Mouse (Mus musculus) limb, embryonic 14.5 days (tissue): Measurements from ENCODE around the gene Gm20503. TPM values are rescaled to one million over a fixed set of nuclear protein-coding genes. Genes with fewer than 3 reads are reported as not detected.

Experiments used
- ATAC-seq: fragments of 200-750 bp; cut with Nextera tagmentation; 2 replicates; pipeline ENCODE4 v1.8.0; 2017; ENCODE audit warnings: low read depth, moderate number of reproducible peaks, moderate TSS enrichment; ENCODE audit not compliant: low FRiP score
- DNase-seq: peaks from one replicate; pipeline ENCODE4 v3.0.0-alpha.2; 2015; ENCODE audit warnings: low spot score
- H3K27ac ChIP-seq: fragments of 300-500 bp; sonication (generic); replicated peaks from 2 replicates; pipeline ENCODE4 v1.5.1; 2014; ENCODE audit warnings: low read depth, mild to moderate bottlenecking, low read length, moderate library complexity, mixed read lengths
- H3K27me3 ChIP-seq: fragments of 300-500 bp; sonication (generic); 2 replicates; pipeline ENCODE4 v1.6.1; 2014; ENCODE audit warnings: low read length, mixed read lengths; ENCODE audit not compliant: control insufficient read depth, insufficient read depth
- H3K36me3 ChIP-seq: fragments of 300-500 bp; sonication (generic); 2 replicates; pipeline ENCODE4 v1.6.1; 2014; ENCODE audit warnings: mild to moderate bottlenecking, low read length, moderate library complexity, mixed read lengths; ENCODE audit not compliant: control insufficient read depth, insufficient read depth
- H3K4me1 ChIP-seq: fragments of 300-500 bp; sonication (generic); 2 replicates; pipeline ENCODE4 v1.6.1; 2014; ENCODE audit warnings: antibody characterized with exemption, low read length, mixed read lengths; ENCODE audit not compliant: control insufficient read depth, insufficient read depth
- H3K4me2 ChIP-seq: fragments of 300-500 bp; sonication (generic); replicated peaks from 2 replicates; pipeline ENCODE4 v1.6.1; 2014; ENCODE audit warnings: low read depth, mild to moderate bottlenecking, low read length, moderate library complexity; ENCODE audit not compliant: severe bottlenecking
- H3K4me3 ChIP-seq: fragments of 300-500 bp; sonication (generic); replicated peaks from 2 replicates; pipeline ENCODE4 v1.5.1; 2014; ENCODE audit warnings: low read length
- H3K9ac ChIP-seq: fragments of 300-500 bp; sonication (generic); 2 replicates; pipeline ENCODE4 v1.6.1; 2014; ENCODE audit warnings: mild to moderate bottlenecking, low read depth, low read length, moderate library complexity; ENCODE audit not compliant: severe bottlenecking
- H3K9me3 ChIP-seq: fragments of 300-500 bp; sonication (generic); 2 replicates; pipeline ENCODE4 v1.6.1; 2016; ENCODE audit warnings: low read length; ENCODE audit not compliant: control insufficient read depth
- POLR2A ChIP-seq: fragments of 200-500 bp; IDR thresholded peaks from 2 replicates; pipeline ENCODE4 v1.8.0; 2012; ENCODE audit warnings: inconsistent platforms, mild to moderate bottlenecking, moderate library complexity, borderline replicate concordance; ENCODE audit not compliant: insufficient read depth, insufficient read length; ENCODE audit errors: extremely low read depth
- WGBS: fragments of 180-500 bp; shearing (Covaris S2); extraction: QIAGEN DNeasy Blood & Tissue Kit; methylation state at CpG from one replicate; pipeline ENCODE4 v1.1.7; 2014; 5-methylcytosine and 5-hydroxymethylcytosine counted together
- polyA plus RNA-seq, 2 experiments: library from polyadenylated mRNA; depleted of rRNA in 1 of 2; stranded (reverse) in 1 of 2; unstranded in 1 of 2; fragments of >200 nt; fragmentation: Nextera tagmentation in 1 of 2; extraction: Ambion mirVana in 1 of 2; gene quantifications; 2 replicates each; pipeline versions ENCODE4 v1.2.1 to v1.2.3; 2012 to 2014

The Gm20503 gene
- polyA plus RNA-seq, 2 experiments = 0.14 to 19.0 TPM

DNA sequence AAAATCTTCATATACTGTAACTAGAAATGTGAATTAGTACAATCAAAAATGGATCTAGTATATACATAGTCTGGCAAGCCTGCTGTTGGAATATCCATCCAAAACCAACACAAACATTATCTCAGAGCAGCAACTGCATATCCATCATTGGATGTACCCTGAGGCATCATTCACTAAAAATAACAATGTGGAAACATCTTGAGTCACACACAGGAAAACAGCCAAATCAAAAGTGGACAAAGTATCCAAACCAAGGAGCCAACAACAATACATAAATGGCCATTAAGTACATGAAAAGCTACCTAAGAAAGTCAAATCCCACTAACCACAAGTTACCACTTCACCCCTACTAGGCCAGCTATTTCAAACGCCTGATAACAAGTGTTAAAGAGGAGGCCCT is 86.4 kb downstream of the Gm20503 start:
- no peak overlapping the region for H3K4me2 ChIP-seq
- no peak for TF ChIP-seq POLR2A
- H3K9me3 ChIP-seq = no peaks in the 10 kb centered on the region
- DNase-seq (no peak), ATAC-seq (no peak)
- no peaks in the 10 kb centered on the region for H3K4me1 ChIP-seq
- H3K9ac ChIP-seq = no peak overlapping the region
- no peaks in the 10 kb centered on the region for H3K36me3 ChIP-seq
- no peak overlapping the region for H3K4me3 ChIP-seq
- no peaks in the 10 kb centered on the region for H3K27me3 ChIP-seq
- WGBS = 33% methylated on average over 1 of the region's 1 CpGs
- H3K27ac ChIP-seq = no peak overlapping the region

Other genes starting within 250 kb of the Gm20503 start
- gene Olfr267, start 215.5 kb upstream of the Gm20503 start, polyA plus RNA-seq (2012; rRNA removed) = 0.20 and 0.70 TPM in 2 replicates
- gene Olfr267, start 215.5 kb upstream of the Gm20503 start, polyA plus RNA-seq (2014; fragmentation: Nextera tagmentation; extraction: Ambion mirVana) = 0.07 and 0.19 TPM in 2 replicates
- 21.4 and 25.7 TPM in 2 replicates for gene Ecpas, start 90.5 kb upstream of the Gm20503 start, polyA plus RNA-seq (2012; rRNA removed)
- 41.9 and 46.9 TPM in 2 replicates for gene Ecpas, start 90.5 kb upstream of the Gm20503 start, polyA plus RNA-seq (2014; fragmentation: Nextera tagmentation; extraction: Ambion mirVana)
- 1.8 and 2.5 TPM in 2 replicates for gene Zkscan16, start 59.6 kb upstream of the Gm20503 start, polyA plus RNA-seq (2012; rRNA removed)
- 0.91 and 1.5 TPM in 2 replicates for gene Zkscan16, start 59.6 kb upstream of the Gm20503 start, polyA plus RNA-seq (2014; fragmentation: Nextera tagmentation; extraction: Ambion mirVana)
- 12.8 and 19.2 TPM in 2 replicates for gene Ptgr1, start 16.1 kb upstream of the Gm20503 start, polyA plus RNA-seq (2012; rRNA removed)
- 32.5 and 34.7 TPM in 2 replicates for gene Ptgr1, start 16.1 kb upstream of the Gm20503 start, polyA plus RNA-seq (2014; fragmentation: Nextera tagmentation; extraction: Ambion mirVana)
- 10.1 and 10.7 TPM in 2 replicates for gene Dnajc25, start 8.1 kb upstream of the Gm20503 start, polyA plus RNA-seq (2012; rRNA removed)
- 18.3 and 20.8 TPM in 2 replicates for gene Dnajc25, start 8.1 kb upstream of the Gm20503 start, polyA plus RNA-seq (2014; fragmentation: Nextera tagmentation; extraction: Ambion mirVana)
- 60.9 and 72.3 TPM in 2 replicates for gene Gng10, start 31.9 kb downstream of the Gm20503 start, polyA plus RNA-seq (2012; rRNA removed)
- gene Gng10, start 31.9 kb downstream of the Gm20503 start, polyA plus RNA-seq (2014; fragmentation: Nextera tagmentation; extraction: Ambion mirVana) = 143 and 177 TPM in 2 replicates
- not detected in 2 replicates for gene AI481877, start 135.8 kb downstream of the Gm20503 start, polyA plus RNA-seq (2012; rRNA removed)
- gene AI481877, start 135.8 kb downstream of the Gm20503 start, polyA plus RNA-seq (2014; fragmentation: Nextera tagmentation; extraction: Ambion mirVana) = not detected in 2 replicates
- 34.0 and 43.7 TPM in 2 replicates for gene Ugcg, start 186.0 kb downstream of the Gm20503 start, polyA plus RNA-seq (2012; rRNA removed)
- gene Ugcg, start 186.0 kb downstream of the Gm20503 start, polyA plus RNA-seq (2014; fragmentation: Nextera tagmentation; extraction: Ambion mirVana) = 13.9 and 15.3 TPM in 2 replicates